Mouse (Mus musculus): Measurements from ENCODE around the gene Spaca4.

DNA sequence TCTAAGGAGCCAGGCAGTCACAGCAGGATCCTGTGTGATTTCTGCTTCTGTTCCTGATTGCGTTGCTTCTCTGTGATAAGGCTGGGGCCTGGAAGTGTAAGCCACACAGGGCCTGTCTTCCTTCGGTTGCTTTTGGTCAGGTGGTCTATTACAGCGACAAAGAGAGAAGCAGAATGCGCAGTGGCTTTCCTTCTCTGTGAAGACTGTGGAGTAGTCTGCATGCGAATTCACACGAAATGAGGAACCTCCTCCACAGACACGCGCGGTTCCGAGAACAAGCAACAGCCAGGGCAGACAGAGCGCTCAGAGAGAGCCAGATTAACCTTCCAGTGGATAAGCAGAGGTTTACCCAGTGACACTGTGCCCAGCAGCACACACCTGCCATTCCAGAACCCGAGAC, 15.7 kb upstream of the Spaca4 start:
- no peak for TF ChIP-seq POLR2A (IDR thresholded peaks at IDR 0.05; ENCODE audit: control insufficient read depth, extremely low read depth, insufficient read depth, low read length, poor library complexity)
- no peak for TF ChIP-seq CTCF (IDR thresholded peaks at IDR 0.05; ENCODE audit: borderline replicate concordance, control insufficient read depth, extremely low read depth, insufficient read depth, low read length, poor library complexity)

Measured in thymus, adult 2 months (tissue).